Mouse (Mus musculus): Measurements from ENCODE around the gene Rusc2. TPM values are rescaled to one million over a fixed set of nuclear protein-coding genes. Genes with fewer than 3 reads are reported as not detected.

Gene Rusc2
- total and polyA plus RNA-seq, 3 experiments, result 2.4 to 7.3 TPM; not detected in 1

DNA sequence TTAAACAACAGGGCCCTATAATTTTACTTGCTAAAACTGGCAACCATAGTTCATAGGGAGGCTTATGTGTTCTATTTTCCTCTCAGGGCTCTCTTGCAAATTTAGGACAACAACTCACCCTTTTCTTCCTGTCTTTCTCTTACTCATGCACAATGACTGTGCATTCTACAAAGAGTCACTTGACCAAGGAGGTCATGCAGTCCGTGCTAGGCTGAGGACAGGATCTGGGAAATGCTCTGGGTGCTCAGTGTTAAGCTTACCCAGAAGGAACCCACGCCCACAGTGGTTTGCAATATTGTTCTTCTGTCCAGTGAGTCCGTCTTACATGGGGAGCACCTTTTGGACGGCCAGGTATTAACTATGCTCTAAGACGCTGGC is 2.3 kb downstream of the Rusc2 start:
- peak overlapping the region; percentile 55 for H3K27ac ChIP-seq (ENCODE audit: control insufficient read depth, low read depth, low read length)
- TF ChIP-seq POLR2AphosphoS2 (IDR thresholded peaks at IDR 0.05; ENCODE audit: low read length), result no peak
- TF ChIP-seq ZMIZ1 (IDR thresholded peaks at IDR 0.05; ENCODE audit: low read depth, low read length), result no peak
- TF ChIP-seq SMC3 (IDR thresholded peaks at IDR 0.05; ENCODE audit: low read depth, low read length), result no peak
- TF ChIP-seq MYB (IDR thresholded peaks at IDR 0.05; ENCODE audit: low read depth, low read length), result no peak
- TF ChIP-seq MEF2A (IDR thresholded peaks at IDR 0.05; ENCODE audit: extremely low read depth, insufficient replicate concordance, low read depth, low read length, poor library complexity, severe bottlenecking), result no peak
- TF ChIP-seq JUND (IDR thresholded peaks at IDR 0.05; ENCODE audit: low read depth, low read length), result no peak
- no peak for TF ChIP-seq BHLHE40 (IDR thresholded peaks at IDR 0.05; ENCODE audit: borderline replicate concordance, low read depth, low read length)
- TF ChIP-seq HCFC1 (IDR thresholded peaks at IDR 0.05; ENCODE audit: low read depth, low read length), result no peak
- TF ChIP-seq ZNF384 (IDR thresholded peaks at IDR 0.05; ENCODE audit: low read depth, low read length), result no peak
- TF ChIP-seq TCF12 (IDR thresholded peaks at IDR 0.05; ENCODE audit: low read depth, low read length), result no peak
- TF ChIP-seq E2F4 (IDR thresholded peaks at IDR 0.05; ENCODE audit: borderline replicate concordance, low read depth, low read length), result no peak
- TF ChIP-seq GABPA (IDR thresholded peaks at IDR 0.05; ENCODE audit: low read depth, low read length), result no peak
- no peak for TF ChIP-seq MAFK (IDR thresholded peaks at IDR 0.05; ENCODE audit: borderline replicate concordance, low read depth, low read length)
- TF ChIP-seq POLR2AphosphoS5 (IDR thresholded peaks at IDR 0.05; ENCODE audit: borderline replicate concordance, low read depth, low read length), result no peak
- no peak for TF ChIP-seq CHD1 (IDR thresholded peaks at IDR 0.05; ENCODE audit: low read depth, low read length)
- H3K9me3 ChIP-seq (replicated peaks; ENCODE audit: insufficient read depth, low read length), result no peaks in the 10 kb centered on the region
- H3K4me3 ChIP-seq (ENCODE audit: control insufficient read depth in 1 of 2, insufficient read depth in 1 of 2, low read depth in 2 of 2, low read length in 2 of 2), result peak overlapping the region; percentile 44 to 94
- peak; percentile 49 for DNase-seq (ENCODE audit: low read depth, low spot score)
- peaks cover 0 to 14% of the 10 kb centered on the region in 2 experiments; a peak in 2 of 4 replicates for H3K36me3 ChIP-seq (ENCODE audit: control insufficient read depth in 1 of 2, insufficient read depth in 2 of 2, low read length in 2 of 2)
- H3K27me3 ChIP-seq (ENCODE audit: control insufficient read depth in 1 of 2, insufficient read depth in 2 of 2, low read length in 2 of 2), result no peaks in the 10 kb centered on the region
- H3K9ac ChIP-seq (ENCODE audit: control insufficient read depth, low read depth, low read length, poor library complexity, severe bottlenecking), result peak overlapping the region; percentile 34
- H3K79me2 ChIP-seq (ENCODE audit: control insufficient read depth, insufficient read depth, low read length, poor library complexity), result 0 out of 2 replicates have a peak, but pooled peaks cover 1% of the 10 kb centered on the region
- peaks cover 6 to 17% of the 10 kb centered on the region in 2 experiments for H3K4me1 ChIP-seq (ENCODE audit: control insufficient read depth in 1 of 2, insufficient read depth in 2 of 2, low read length in 2 of 2)

DNA sequence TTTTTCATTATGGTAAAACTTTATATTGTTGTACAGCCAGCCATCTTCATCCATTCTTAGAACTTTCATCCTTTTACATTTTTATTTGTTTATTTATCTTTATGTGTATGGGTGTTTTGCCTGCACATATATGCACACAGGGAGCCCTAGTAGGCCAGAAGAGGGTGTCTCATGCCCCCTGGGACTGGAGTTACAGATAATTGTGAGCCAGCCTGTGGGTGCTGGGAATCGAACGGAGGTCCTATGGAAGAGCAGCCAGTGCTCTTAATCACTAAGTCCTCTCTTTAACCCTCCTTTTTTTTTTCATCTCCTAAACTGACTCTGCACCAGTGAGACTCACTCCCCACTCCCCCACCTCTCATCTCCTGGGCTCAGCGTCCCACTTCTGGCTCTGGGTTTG is 2.8 kb downstream of the Rusc2 start:
- Histone ChIP-seq H3K36me3 (ENCODE audit: control insufficient read depth in 1 of 2, insufficient read depth in 2 of 2, low read length in 2 of 2) (peaks cover 0 to 14% of the 10 kb centered on the region in 2 experiments; a peak in 2 of 4 replicates), H3K79me2 (ENCODE audit: control insufficient read depth, insufficient read depth, low read length, poor library complexity) (0 out of 2 replicates have a peak, but pooled peaks cover 1% of the 10 kb centered on the region), H3K27ac (ENCODE audit: control insufficient read depth, low read depth, low read length) (peak overlapping the region; percentile 55), H3K27me3 (ENCODE audit: control insufficient read depth in 1 of 2, insufficient read depth in 2 of 2, low read length in 2 of 2) (no peaks in the 10 kb centered on the region), H3K4me3 (ENCODE audit: control insufficient read depth in 1 of 2, insufficient read depth in 1 of 2, low read depth in 2 of 2, low read length in 2 of 2) (peak overlapping the region; percentile 8 to 94; a peak in 2 of 4 replicates), H3K9ac (ENCODE audit: control insufficient read depth, low read depth, low read length, poor library complexity, severe bottlenecking) (peak overlapping the region; percentile 17; the same call in 1 of the 2 replicates), H3K4me1 (ENCODE audit: control insufficient read depth in 1 of 2, insufficient read depth in 2 of 2, low read length in 2 of 2) (peaks cover 6 to 17% of the 10 kb centered on the region in 2 experiments), H3K9me3 (replicated peaks; ENCODE audit: insufficient read depth, low read length) (no peaks in the 10 kb centered on the region)
- TF ChIP-seq CTCF (IDR thresholded peaks at IDR 0.05 in 2 of 3, conservative IDR thresholded peaks at IDR 0.05 in 1 of 3; ENCODE audit: control insufficient read depth in 1 of 3, insufficient read depth in 1 of 3, low read depth in 2 of 3, low read length in 3 of 3, poor library complexity in 1 of 3, severe bottlenecking in 1 of 3) (no peak), TAL1 (IDR thresholded peaks at IDR 0.05; ENCODE audit: low read length) (0 out of 2 replicates have a peak, but pooled peaks have one; percentile 4), MEF2A (IDR thresholded peaks at IDR 0.05; ENCODE audit: extremely low read depth, insufficient replicate concordance, low read depth, low read length, poor library complexity, severe bottlenecking) (no peak)
- peak; percentile 51 for DNase-seq (ENCODE audit: low read depth, low spot score)

Data from MEL (cell line).